Mouse (Mus musculus) hindbrain, embryonic 12.5 days (tissue): ENCODE results near the gene Galnt6. TPM values are rescaled to one million over a fixed set of nuclear protein-coding genes. Genes with fewer than 3 reads are reported as not detected.

ENCODE experiments used
- ATAC-seq: fragments of 200-750 bp; cut with Nextera tagmentation; 2 replicates; pipeline ENCODE4 v1.8.0; 2017; ENCODE audit warnings: moderate TSS enrichment; ENCODE audit not compliant: low FRiP score
- H3K27ac ChIP-seq: fragments of 300-500 bp; sonication (generic); 2 replicates; pipeline ENCODE4 v1.5.1; 2016; ENCODE audit warnings: mild to moderate bottlenecking
- H3K27me3 ChIP-seq: fragments of 300-500 bp; sonication (generic); 2 replicates; pipeline ENCODE4 v1.6.1; 2016; ENCODE audit warnings: mild to moderate bottlenecking
- H3K36me3 ChIP-seq: fragments of 300-500 bp; sonication (generic); 2 replicates; pipeline ENCODE4 v1.6.1; 2016; ENCODE audit warnings: mild to moderate bottlenecking
- H3K4me1 ChIP-seq: fragments of 300-500 bp; sonication (generic); 2 replicates; pipeline ENCODE4 v1.6.1; 2016
- H3K4me2 ChIP-seq: fragments of 300-500 bp; sonication (generic); replicated peaks from 2 replicates; pipeline ENCODE4 v1.6.1; 2016; ENCODE audit warnings: mild to moderate bottlenecking
- H3K4me3 ChIP-seq: fragments of 300-500 bp; sonication (generic); 2 replicates; pipeline ENCODE4 v1.5.1; 2016; ENCODE audit warnings: mild to moderate bottlenecking
- H3K9ac ChIP-seq: fragments of 300-500 bp; sonication (generic); 2 replicates; pipeline ENCODE4 v1.6.1; 2016; ENCODE audit warnings: mild to moderate bottlenecking, moderate library complexity
- H3K9me3 ChIP-seq: fragments of 300-500 bp; sonication (generic); replicated peaks from 2 replicates; pipeline ENCODE4 v1.6.1; 2016; ENCODE audit warnings: mild to moderate bottlenecking
- WGBS: fragments of 180-500 bp; shearing (Covaris S2); methylation state at CpG from one replicate; pipeline ENCODE4 v1.1.7; 2016; 5-methylcytosine and 5-hydroxymethylcytosine counted together
- polyA plus RNA-seq: library from polyadenylated mRNA; unstranded; fragments of >200 nt; fragmentation: Nextera tagmentation; extraction: Ambion mirVana; gene quantifications from 2 replicates; pipeline ENCODE4 v1.2.1, GENCODE M21; 2016

The Galnt6 gene
- polyA plus RNA-seq, 1 experiment from 2014 or later, result 0.26 TPM

DNA sequence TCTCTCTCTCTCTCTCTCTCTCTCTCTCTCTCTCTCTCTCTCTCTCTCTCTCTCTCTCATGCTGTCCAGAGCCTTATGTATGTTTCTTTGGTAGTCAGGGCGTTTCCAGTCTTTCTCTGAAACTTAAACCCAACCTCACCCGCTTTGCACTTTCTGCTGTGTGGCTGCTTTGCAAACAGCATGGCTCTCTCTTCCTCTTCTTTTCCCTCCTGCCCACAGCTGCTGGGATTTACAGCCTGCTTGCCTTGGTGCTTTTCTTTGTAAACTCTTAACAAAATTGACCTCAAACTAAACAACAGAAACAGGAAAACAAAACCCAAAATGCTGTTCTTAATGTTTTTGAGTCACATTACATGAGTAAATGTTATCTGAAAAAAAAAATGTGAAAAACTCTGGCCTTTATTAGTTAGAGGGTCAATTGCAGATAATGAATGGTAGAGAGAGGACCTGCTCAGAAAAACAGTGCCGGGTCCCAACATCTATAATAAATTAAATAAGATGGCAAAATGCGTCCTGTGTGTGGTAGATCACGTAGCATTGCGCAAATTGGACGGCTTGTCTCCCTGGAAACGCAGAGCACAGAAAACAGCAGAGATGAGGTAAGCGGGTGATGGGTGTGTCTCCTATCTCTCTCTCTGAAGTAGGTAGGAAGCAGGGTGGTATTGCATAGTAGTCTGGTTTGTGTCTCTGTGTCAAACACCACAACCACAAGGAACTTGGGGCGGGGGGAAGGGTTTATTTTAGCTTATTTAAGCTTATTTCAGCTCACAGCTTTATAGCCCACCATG, 20.8 kb upstream of the Galnt6 start:
- no peak overlapping the region for H3K27ac ChIP-seq
- H3K4me2 ChIP-seq, result no peak overlapping the region
- H3K9me3 ChIP-seq, result no peaks in the 10 kb centered on the region
- H3K4me3 ChIP-seq, result no peak overlapping the region
- 74% methylated on average over 10 of the region's 10 CpGs for WGBS
- H3K27me3 ChIP-seq, result no peaks in the 10 kb centered on the region
- no peaks in the 10 kb centered on the region for H3K36me3 ChIP-seq
- peaks cover 12% of the 10 kb centered on the region for H3K4me1 ChIP-seq
- H3K9ac ChIP-seq, result no peak overlapping the region
- ATAC-seq, result no peak

DNA sequence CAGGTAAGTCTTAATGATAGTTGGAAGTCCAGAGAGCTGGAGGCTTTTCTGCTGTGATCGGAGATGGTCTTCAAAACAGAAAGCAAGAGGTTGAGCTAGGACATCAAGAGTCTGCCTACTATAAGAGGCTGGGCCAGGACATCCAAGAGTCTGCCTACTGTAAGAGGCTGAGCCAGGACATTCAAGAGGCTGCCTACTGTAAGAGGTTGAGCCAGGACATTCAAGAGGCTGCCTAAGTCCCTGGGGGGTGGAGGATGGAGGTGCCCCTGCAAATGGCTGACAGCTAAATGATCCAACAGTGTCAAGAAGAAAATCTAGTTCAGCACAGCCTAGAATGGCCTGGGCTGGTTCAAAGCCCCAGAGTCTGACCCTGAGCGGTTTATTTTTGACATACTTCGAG, 19.4 kb upstream of the Galnt6 start:
- Histone ChIP-seq H3K4me2 (no peak overlapping the region), H3K27me3 (no peaks in the 10 kb centered on the region), H3K4me1 (peaks cover 12% of the 10 kb centered on the region), H3K4me3 (no peak overlapping the region), H3K36me3 (no peaks in the 10 kb centered on the region), H3K9me3 (no peaks in the 10 kb centered on the region), H3K9ac (no peak overlapping the region), H3K27ac (no peak overlapping the region)
- no peak for ATAC-seq
- WGBS, result 95% methylated on average over 3 of the region's 3 CpGs

GRCm38 (mm10) chr15:100747121-100747963, 18.2 kb upstream of the Galnt6 start:
- peaks cover 12% of the 10 kb centered on the region for H3K4me1 ChIP-seq
- WGBS, result 2% methylated on average over 27 of the region's 27 CpGs
- H3K9me3 ChIP-seq, result no peaks in the 10 kb centered on the region
- H3K9ac ChIP-seq, result no peak overlapping the region
- peak; percentile 52; the same call in 1 of the 2 replicates for ATAC-seq
- H3K36me3 ChIP-seq, result no peaks in the 10 kb centered on the region
- H3K27me3 ChIP-seq, result no peaks in the 10 kb centered on the region
- no peak overlapping the region for H3K27ac ChIP-seq
- peak overlapping the region; percentile 46 for H3K4me2 ChIP-seq
- H3K4me3 ChIP-seq, result peak overlapping the region; percentile 29

DNA sequence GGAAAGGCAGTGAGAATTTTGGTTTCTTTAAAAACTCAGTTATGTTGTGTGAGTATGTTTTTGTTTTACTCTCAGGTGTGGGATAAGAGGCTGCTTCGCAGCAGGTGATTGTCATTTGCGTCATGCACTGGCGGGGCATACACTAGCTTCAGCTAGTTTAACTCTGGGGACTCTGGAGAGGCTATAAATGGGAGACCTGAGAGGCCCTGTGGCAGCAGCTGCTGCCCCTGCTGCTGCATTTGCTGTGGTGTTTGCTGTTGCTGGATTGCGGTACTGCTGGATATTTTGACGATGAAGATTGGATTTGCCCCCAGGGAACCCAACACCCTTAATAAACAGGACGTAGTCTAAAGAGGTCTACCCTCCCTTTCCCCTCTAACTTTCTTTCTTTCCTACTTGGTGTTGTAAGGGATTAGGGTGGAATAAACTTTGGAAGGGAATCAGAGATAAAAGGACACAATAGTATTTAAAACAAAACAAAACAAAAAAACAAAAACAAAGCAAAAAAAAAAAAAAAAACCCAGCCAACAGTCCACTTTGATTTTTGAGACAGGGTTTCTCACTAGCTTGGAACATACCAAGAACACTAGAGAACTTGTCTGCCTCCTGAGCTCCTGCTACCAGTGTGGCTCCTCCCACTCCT, 17.4 kb upstream of the Galnt6 start:
- 33% methylated on average over 6 of the region's 6 CpGs for WGBS
- ATAC-seq, result no peak
- Histone ChIP-seq H3K4me1 (peaks cover 12% of the 10 kb centered on the region), H3K27ac (no peak overlapping the region), H3K4me2 (peak overlapping the region; percentile 46), H3K4me3 (peak overlapping the region; percentile 29), H3K27me3 (no peaks in the 10 kb centered on the region), H3K36me3 (no peaks in the 10 kb centered on the region), H3K9ac (no peak overlapping the region), H3K9me3 (no peaks in the 10 kb centered on the region)

DNA sequence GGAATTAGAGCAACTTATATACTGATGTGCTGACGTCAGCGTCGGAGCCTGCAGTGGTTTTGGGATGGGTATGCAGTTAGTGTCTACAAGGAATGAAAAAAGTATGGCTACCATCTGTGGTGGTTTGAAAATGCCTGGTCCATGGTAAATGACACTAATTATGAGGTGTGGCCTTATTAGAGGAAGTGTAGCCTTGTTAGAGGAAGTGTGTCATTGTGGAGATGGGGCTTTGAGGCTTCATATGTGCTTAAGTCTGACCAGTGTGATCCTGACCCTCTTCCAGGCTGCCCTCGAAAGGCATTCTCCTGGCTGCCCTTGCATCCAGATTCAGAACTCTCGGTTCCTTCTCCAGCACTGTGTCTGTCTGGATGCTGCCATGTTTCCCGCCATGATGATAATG, 14.1 kb upstream of the Galnt6 start:
- Histone ChIP-seq H3K27ac (no peak overlapping the region), H3K27me3 (no peaks in the 10 kb centered on the region), H3K36me3 (no peaks in the 10 kb centered on the region), H3K9ac (no peak overlapping the region), H3K4me2 (no peak overlapping the region), H3K4me1 (peaks cover 12% of the 10 kb centered on the region), H3K4me3 (no peak overlapping the region), H3K9me3 (no peaks in the 10 kb centered on the region)
- ATAC-seq, result no peak
- WGBS, result 88% methylated on average over 6 of the region's 6 CpGs

DNA sequence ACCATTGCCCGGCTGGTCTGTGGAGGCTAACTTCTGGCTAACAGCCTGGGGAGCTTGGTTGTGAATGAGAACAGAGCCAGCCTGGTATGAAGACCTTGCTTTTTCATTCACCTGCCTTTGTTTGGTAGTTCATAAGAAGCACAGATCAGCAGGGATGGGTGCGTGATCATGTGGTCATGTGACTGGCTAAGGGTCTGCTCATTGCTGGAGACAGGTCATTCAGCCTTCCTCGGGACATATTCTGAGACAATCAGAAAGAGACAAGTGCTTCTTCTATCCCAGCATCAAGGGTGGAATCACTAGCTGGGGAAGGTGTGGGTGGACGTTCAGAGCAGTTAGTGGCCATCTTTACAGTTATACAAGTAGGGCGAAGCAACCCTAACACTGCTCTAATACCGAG, 10.3 kb upstream of the Galnt6 start:
- Histone ChIP-seq H3K4me2 (no peak overlapping the region), H3K27me3 (no peaks in the 10 kb centered on the region), H3K27ac (no peak overlapping the region), H3K9ac (no peak overlapping the region), H3K4me3 (no peak overlapping the region), H3K9me3 (no peaks in the 10 kb centered on the region), H3K36me3 (no peaks in the 10 kb centered on the region), H3K4me1 (no peaks in the 10 kb centered on the region)
- ATAC-seq, result no peak
- 86% methylated on average over 6 of the region's 6 CpGs for WGBS

GRCm38 (mm10) chr15:100738351-100738781, 9.2 kb upstream of the Galnt6 start:
- Histone ChIP-seq H3K9me3 (no peaks in the 10 kb centered on the region), H3K4me2 (no peak overlapping the region), H3K27me3 (no peaks in the 10 kb centered on the region), H3K4me3 (no peak overlapping the region), H3K9ac (no peak overlapping the region), H3K4me1 (no peaks in the 10 kb centered on the region), H3K36me3 (no peaks in the 10 kb centered on the region), H3K27ac (no peak overlapping the region)
- WGBS, result 92% methylated on average over 7 of the region's 7 CpGs
- no peak for ATAC-seq

GRCm38 (mm10) chr15:100737667-100738066, 8.5 kb upstream of the Galnt6 start:
- Histone ChIP-seq H3K9ac (no peak overlapping the region), H3K4me1 (peaks cover 2% of the 10 kb centered on the region; the same call in 1 of the 2 replicates), H3K27ac (no peak overlapping the region), H3K4me2 (no peak overlapping the region), H3K27me3 (0 out of 2 replicates have a peak, but pooled peaks cover 3% of the 10 kb centered on the region), H3K4me3 (no peak overlapping the region), H3K36me3 (no peaks in the 10 kb centered on the region), H3K9me3 (no peaks in the 10 kb centered on the region)
- no peak for ATAC-seq
- 87% methylated on average over 3 of the region's 3 CpGs for WGBS

GRCm38 (mm10) chr15:100735953-100736300, 6.8 kb upstream of the Galnt6 start:
- Histone ChIP-seq H3K4me3 (no peak overlapping the region), H3K27ac (no peak overlapping the region), H3K9me3 (no peaks in the 10 kb centered on the region), H3K9ac (no peak overlapping the region), H3K36me3 (no peaks in the 10 kb centered on the region), H3K4me2 (no peak overlapping the region), H3K4me1 (peaks cover 5% of the 10 kb centered on the region; the same call in 1 of the 2 replicates), H3K27me3 (peaks cover 17% of the 10 kb centered on the region)
- WGBS, result 87% methylated on average over 9 of the region's 9 CpGs
- ATAC-seq, result no peak

DNA sequence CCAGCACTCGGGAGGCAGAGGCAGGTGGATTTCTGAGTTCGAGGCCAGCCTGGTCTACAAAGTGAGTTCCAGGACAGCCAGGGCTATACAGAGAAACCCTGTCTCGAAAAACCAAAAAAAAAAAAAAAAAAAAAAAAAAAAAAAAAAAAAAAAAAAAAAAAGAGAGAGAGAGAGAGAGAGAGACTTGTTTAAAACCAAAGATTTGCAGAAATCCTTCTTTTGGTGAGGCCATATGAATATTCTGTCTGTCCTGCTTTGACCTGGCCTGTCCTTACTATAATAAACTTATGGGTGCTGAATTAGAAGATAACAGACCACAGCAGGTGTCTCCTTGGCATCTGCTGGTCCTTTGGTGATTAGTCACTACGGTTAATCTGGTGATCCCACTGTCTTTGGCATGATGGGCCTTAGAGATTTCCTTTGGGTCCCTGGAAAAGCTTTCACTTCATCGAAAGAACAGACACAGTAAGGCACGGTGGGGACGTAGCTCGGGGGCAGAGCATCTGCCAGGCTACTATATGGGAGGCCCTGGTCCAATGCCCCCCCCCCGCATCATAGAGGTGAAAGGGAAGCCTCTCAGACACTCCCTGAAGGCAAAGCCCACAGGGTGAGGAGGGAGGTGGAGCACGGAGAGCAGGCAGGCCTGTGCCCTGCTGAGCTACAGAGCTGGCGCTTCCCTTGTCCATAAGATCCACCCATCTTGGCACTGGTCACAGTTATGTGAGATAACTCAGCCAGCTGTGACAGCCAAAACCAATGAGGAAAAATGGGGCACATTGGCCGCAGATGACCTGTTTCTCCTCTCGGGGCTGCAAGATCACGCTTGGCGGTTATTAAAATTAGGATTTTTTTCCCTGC, 6.1 kb upstream of the Galnt6 start:
- Histone ChIP-seq H3K4me2 (no peak overlapping the region), H3K36me3 (no peaks in the 10 kb centered on the region), H3K4me3 (no peak overlapping the region), H3K9ac (no peak overlapping the region), H3K9me3 (no peaks in the 10 kb centered on the region), H3K4me1 (peaks cover 5% of the 10 kb centered on the region; the same call in 1 of the 2 replicates), H3K27me3 (peaks cover 23% of the 10 kb centered on the region), H3K27ac (no peak overlapping the region)
- WGBS, result 89% methylated on average over 14 of the region's 15 CpGs
- ATAC-seq, result no peak

DNA sequence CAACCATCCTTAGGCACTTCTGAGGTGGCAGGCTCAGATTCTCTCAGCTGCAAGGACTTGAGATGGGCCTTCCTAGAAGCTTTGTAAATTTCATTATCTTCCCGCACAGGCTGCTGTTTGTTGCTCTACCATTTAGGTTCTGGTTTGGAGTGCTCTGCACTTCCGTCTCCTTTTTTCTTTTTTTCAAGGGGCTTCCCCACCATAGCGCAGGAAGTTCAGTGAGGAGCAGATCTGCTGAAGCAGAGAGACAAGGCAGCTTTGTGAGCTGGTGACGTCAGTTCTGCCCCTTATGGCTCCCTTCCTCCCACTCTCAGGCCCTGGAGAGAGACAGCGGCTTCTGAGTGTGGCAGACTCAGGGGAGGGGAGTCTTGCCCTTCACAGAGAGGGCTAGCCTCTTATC, 3.4 kb upstream of the Galnt6 start:
- no peak for ATAC-seq
- WGBS, result 42% methylated on average over 5 of the region's 5 CpGs

More for the DNA sequence above, 3.4 kb upstream of the Galnt6 start:
- no peak overlapping the region for H3K9ac ChIP-seq
- H3K9me3 ChIP-seq, result no peaks in the 10 kb centered on the region
- no peak overlapping the region for H3K4me2 ChIP-seq
- H3K4me3 ChIP-seq, result no peak overlapping the region
- peaks cover 17% of the 10 kb centered on the region for H3K4me1 ChIP-seq
- no peaks in the 10 kb centered on the region for H3K36me3 ChIP-seq
- no peak overlapping the region for H3K27ac ChIP-seq
- H3K27me3 ChIP-seq, result peaks cover 50% of the 10 kb centered on the region
